Mouse (Mus musculus) olfactory bulb, adult 2 months (tissue): ENCODE measurements around the gene C4bp. TPM values are rescaled to one million over a fixed set of nuclear protein-coding genes. Genes with fewer than 3 reads are reported as not detected.

Experiments
- H3K27ac ChIP-seq: fragments of 200-500 bp; 2 replicates; pipeline ENCODE4 v1.5.1; 2012; ENCODE audit warnings: low read depth, low read length; ENCODE audit not compliant: insufficient read depth
- H3K4me1 ChIP-seq: fragments of 200-500 bp; 2 replicates; pipeline ENCODE4 v1.6.1; 2012; ENCODE audit warnings: low read length; ENCODE audit not compliant: control insufficient read depth, insufficient read depth
- H3K4me3 ChIP-seq: fragments of 200-500 bp; 2 replicates; pipeline ENCODE4 v1.5.1; 2012; ENCODE audit warnings: mild to moderate bottlenecking, low read depth, low read length, moderate library complexity; ENCODE audit not compliant: insufficient read depth
- CTCF ChIP-seq: fragments of 200-500 bp; IDR thresholded peaks from 2 replicates; pipeline ENCODE4 v1.5.1; 2012; ENCODE audit warnings: low read depth, mild to moderate bottlenecking, low read length, moderate library complexity; ENCODE audit not compliant: insufficient read depth
- POLR2A ChIP-seq: fragments of 200-500 bp; IDR thresholded peaks from 2 replicates; pipeline ENCODE4 v1.6.1; 2012; ENCODE audit warnings: mild to moderate bottlenecking, low read depth, low read length, moderate library complexity; ENCODE audit not compliant: insufficient read depth
- WGBS: fragments of 180-500 bp; shearing (Covaris S2); methylation state at CpG from one replicate; pipeline ENCODE4 v1.1.7; 2018; 5-methylcytosine and 5-hydroxymethylcytosine counted together
- polyA plus RNA-seq: library from polyadenylated mRNA; stranded (reverse); fragments of >200 nt; gene quantifications from 2 replicates; pipeline ENCODE4 v1.2.4, GENCODE M21; 2012; ENCODE audit warnings: low replicate concordance; ENCODE audit not compliant: missing spikeins, insufficient read depth, insufficient read length

C4bp gene
- polyA plus RNA-seq = not detected in 2 replicates

GRCm38 (mm10) chr1:130661454-130661853 lies at the start of gene C4bp:
TSS of gene C4bp (minus strand) at chr1:130661632.
- TF ChIP-seq CTCF = no peak
- no peak for TF ChIP-seq POLR2A
- Histone ChIP-seq H3K4me1 (no peaks in the 10 kb centered on the region), H3K4me3 (no peak within 1 kb of the TSS), H3K27ac (no peak within 1 kb of the TSS)
- WGBS = 88% methylated on average over 3 of the region's 3 CpGs

GRCm38 (mm10) chr1:130710283-130711080 lies 49.0 kb upstream of the C4bp start:
- H3K27ac ChIP-seq = no peak overlapping the region
- H3K4me3 ChIP-seq = no peak overlapping the region
- TF ChIP-seq CTCF (no peak), POLR2A (no peak)
- WGBS = 92% methylated on average over 22 of the region's 22 CpGs
- no peaks in the 10 kb centered on the region; the same call in 1 of the 2 replicates for H3K4me1 ChIP-seq

- Histone ChIP-seq H3K4me1 (no peaks in the 10 kb centered on the region), H3K4me3 (no peak overlapping the region), H3K27ac (no peak overlapping the region)
- TF ChIP-seq POLR2A (no peak), CTCF (no peak)
- WGBS = 94% methylated on average over 2 of the region's 2 CpGs
Observed at GRCm38 (mm10) chr1:130703613-130704012, 42.2 kb upstream of the C4bp start.

GRCm38 (mm10) chr1:130701976-130702375 lies 40.5 kb upstream of the C4bp start:
- Histone ChIP-seq H3K27ac (no peak overlapping the region), H3K4me1 (no peaks in the 10 kb centered on the region), H3K4me3 (no peak overlapping the region)
- 97% methylated on average over 11 of the region's 11 CpGs for WGBS
- TF ChIP-seq CTCF = no peak

GRCm38 (mm10) chr1:130699937-130700633 lies 38.7 kb upstream of the C4bp start:
- TF ChIP-seq CTCF = no peak
- TF ChIP-seq POLR2A = no peak
- Histone ChIP-seq H3K4me3 (no peak overlapping the region), H3K4me1 (no peaks in the 10 kb centered on the region), H3K27ac (no peak overlapping the region)
- 65% methylated on average over 10 of the region's 10 CpGs for WGBS

- Histone ChIP-seq H3K4me1 (no peaks in the 10 kb centered on the region), H3K4me3 (no peak overlapping the region), H3K27ac (no peak overlapping the region)
- TF ChIP-seq CTCF (no peak), POLR2A (no peak)
- 94% methylated on average over 5 of the region's 5 CpGs for WGBS
Observed at GRCm38 (mm10) chr1:130698601-130699000, 37.2 kb upstream of the C4bp start.

- TF ChIP-seq CTCF (no peak), POLR2A (no peak)
- WGBS = 36% methylated on average over 1 of the region's 1 CpGs
- Histone ChIP-seq H3K4me3 (no peak overlapping the region), H3K27ac (no peak overlapping the region), H3K4me1 (no peaks in the 10 kb centered on the region)
Observed at GRCm38 (mm10) chr1:130683905-130684304, 22.5 kb upstream of the C4bp start.

- WGBS = 77% methylated on average over 6 of the region's 6 CpGs
- Histone ChIP-seq H3K4me1 (no peaks in the 10 kb centered on the region), H3K27ac (no peak overlapping the region), H3K4me3 (no peak overlapping the region)
- TF ChIP-seq POLR2A (no peak), CTCF (no peak)
Observed at GRCm38 (mm10) chr1:130681656-130682413, 20.4 kb upstream of the C4bp start.
